Mouse (Mus musculus) frontal cortex, adult (tissue): ENCODE measurements around the gene Sema3b.
A peak's percentile ranks its signal among the peaks of the same experiment; 100 is the strongest.

Source experiments
- ATAC-seq: cut with Nextera tagmentation; 2 replicates; pipeline ENCODE4 v1.9.2; 2017; ENCODE audit warnings: mild to moderate bottlenecking, moderate library complexity, mixed read lengths; ENCODE audit not compliant: low TSS enrichment

Gene Sema3b

DNA sequence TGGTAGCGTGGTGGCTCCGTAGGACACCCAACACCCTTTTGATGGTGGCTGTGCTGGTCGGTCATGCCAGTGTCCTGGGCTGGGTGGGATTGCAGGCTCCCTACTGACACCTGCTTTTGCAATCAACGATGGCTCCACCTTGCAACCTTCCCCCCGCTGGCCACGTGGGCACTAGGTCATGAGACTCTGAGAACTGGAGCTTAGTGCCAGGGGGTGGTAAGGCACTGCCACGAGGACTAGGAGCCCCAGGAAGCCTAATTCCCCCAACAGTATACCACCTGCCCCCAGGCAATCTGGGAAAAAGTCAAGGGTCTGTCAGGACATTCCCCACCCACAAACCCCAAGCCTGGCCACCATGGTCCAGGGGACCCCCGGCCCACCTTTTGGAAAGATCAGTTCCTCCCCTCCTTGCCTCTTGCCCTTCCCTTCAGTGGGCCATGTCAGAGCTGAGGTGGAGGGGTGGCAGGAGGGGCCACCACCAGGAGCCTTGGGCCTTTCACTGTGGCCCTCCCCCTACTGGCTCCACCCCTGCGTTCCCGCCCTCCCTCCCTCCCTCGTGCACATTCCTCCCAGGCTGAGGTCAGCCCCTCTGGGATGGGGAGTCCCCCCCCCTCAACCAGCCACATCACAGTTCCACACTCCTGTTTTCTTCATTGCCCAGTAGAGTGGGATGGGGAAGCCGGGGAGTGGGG lies at the start of gene Sema3b:
Sema3b (minus strand) TSS at position 489 of the 692 bp plus-strand sequence.
- no peak for ATAC-seq

DNA sequence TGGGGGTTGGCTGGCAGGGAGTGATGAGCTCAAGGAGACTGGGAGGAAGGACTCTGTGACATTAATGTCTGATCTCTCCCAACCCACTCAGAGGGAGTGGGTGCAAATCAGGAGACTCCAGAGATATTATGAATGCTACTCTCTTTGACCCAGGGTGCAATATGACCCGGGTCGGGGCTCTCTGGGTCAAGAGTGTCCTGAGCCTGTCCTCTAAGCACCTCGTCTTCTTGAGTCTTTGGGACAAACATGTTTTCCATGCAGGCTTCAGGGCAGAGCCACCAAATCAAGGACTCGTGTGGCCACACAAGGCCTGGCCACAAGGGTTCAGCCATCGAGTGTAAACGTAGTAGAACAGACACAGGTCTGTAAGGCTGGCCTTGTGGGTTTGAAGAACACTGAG lies 49.1 kb upstream of the Sema3b start:
- no peak for ATAC-seq

DNA sequence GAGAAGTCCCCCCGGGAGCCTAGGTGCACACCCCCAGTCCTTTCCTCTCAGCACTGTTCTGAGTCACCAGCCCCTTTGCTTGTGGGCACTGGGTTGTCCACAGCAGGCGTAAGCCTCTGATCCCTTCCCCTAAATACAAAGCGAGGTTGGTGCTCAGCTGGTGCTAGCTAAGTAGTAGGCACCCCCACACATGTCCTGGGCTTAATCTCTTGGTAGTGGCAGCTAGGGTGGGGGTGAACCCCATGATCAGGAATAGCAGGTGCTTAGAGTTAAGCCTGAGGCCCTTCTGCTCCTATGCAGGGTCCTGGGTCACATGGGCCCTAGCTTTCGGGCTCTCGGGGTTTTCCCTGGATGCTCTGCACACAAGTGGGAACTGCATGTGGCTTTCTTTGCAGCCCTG lies 48.1 kb upstream of the Sema3b start:
- ATAC-seq: no peak

DNA sequence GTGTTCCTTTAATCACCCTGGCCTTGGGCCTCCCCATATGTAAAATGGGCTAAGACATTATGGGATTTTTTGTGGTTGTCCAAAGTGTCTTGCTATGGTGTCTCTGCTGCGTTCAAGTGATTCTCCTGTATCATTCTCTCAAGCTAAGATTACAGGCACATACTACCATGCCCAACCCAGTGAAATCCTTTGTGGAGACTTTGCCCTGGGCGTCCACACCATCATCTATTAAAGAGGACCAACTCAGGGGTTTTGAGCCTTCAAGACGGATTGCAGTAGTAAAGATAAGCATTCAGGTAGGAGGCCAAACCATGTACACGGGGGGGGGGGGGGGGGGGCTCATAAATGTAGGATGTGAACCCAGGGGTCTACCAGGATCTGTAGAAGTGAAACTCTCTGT lies 45.6 kb upstream of the Sema3b start:
- ATAC-seq: no peak

DNA sequence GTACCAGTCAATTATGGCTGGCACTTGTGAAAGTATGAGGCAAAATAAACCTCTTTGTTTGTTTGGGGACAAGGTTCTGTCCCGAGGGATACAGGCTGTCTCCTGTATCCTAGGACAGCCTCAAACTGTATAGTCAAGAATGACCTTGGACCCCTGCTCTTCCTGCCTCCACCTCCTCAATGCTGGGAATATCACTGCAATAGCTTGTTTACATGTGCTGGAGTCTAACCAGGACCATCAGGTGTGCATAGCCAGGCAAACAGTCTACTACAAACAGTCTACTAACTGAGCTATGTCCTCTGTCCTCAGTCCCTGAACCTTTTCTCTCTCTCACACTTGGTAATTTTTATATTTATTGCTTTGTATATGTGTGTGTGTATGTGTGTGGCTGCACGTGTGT lies 44.4 kb upstream of the Sema3b start:
- no peak for ATAC-seq

DNA sequence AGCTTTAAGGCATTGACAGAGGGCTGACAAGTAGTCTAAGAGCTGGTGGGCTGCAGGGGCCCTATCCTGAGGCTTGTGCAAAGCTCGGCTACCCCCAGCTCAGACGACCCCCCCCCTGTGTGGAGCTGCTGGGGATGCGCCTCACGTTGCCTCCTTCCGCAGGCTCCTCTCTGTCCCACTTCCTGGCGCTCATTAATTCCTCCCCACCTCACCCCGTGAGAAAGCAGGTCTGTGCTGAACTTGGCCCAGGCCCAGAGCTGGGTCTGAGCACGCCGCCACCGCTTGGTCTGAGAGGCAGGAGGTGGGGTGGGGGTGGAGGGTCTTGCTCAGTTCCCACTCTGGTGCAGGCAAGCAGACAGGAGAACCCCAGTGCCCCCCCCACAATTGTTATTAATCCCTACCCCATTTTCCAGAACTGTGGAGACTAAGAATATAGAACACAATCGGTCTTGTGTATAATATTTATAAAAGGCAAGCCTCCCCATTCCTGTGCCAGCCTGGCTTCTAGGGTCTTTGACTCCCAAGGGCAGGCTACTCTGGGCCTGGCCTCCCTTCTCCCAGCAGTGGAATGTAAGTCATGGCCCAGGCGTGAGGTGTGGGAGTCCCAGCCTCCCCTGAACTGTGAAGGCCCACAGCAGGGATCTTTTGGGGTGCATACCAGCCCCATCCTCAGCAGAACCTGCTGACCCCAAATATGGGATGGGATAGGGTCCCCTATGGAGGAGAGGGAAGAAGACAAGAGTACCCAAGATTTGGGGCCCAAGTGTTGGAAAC lies 41.9 kb upstream of the Sema3b start:
- ATAC-seq: peak; percentile 20; the same call in 1 of the 2 replicates

DNA sequence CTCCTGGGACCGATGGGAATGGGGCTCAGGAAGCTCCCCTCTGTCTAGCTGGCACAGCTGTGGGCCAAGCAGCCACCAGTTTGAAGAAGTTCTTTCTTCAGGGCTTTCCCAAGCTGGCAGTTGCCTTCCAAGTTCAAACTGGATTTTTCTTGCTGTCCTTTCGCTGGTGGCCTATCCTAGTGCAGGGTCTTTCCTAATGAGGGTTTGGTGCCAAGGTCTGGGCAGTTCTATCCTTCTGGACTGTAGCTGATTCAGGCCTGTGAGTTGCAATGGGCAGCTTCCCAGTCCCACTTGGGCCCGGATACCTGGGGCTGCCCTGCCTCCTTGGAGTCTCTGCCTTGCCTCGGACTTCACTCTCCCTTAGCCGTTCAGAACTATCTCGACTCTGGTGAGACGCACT lies 41.2 kb upstream of the Sema3b start:
- ATAC-seq: 0 out of 2 replicates have a peak, but pooled peaks have one; percentile 51

DNA sequence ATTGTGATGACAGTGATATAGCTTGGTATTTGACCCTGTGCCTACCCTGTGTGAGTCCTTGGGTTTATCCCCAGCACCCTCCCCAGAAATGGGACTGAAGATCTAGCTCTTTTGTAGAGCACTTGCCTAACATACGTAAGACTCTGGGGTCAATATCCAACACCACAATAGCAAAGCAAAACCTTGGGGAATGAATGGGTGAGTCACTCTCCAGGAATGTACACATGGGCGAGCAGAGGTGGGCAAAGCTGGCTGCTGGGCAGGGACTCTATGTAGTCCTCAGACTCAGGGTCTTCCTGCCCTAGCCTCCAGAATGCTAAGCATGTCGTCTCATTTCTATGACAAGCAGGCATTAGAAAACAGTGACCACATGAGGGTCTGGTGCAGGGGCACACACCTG lies 39.7 kb upstream of the Sema3b start:
- no peak for ATAC-seq

DNA sequence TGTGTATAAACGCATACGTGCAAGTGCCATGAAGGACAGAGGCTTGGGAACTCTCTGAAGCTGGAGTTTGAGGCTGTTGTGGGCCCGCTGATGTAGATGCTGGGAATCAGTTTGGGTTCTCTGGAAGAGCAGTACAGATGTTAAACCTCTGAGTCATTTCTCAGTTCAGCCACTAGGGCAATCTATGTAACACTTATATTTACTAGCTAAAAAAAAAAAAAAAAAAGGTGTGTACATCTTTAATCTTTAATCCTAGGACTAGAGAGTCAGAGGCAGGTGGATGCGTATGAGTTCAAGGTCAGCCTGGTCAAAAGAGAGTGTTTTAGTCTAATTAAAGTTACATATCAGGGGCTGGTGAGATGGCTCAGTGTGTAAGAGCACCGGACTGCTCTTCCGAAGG lies 37.9 kb upstream of the Sema3b start:
- ATAC-seq: no peak

DNA sequence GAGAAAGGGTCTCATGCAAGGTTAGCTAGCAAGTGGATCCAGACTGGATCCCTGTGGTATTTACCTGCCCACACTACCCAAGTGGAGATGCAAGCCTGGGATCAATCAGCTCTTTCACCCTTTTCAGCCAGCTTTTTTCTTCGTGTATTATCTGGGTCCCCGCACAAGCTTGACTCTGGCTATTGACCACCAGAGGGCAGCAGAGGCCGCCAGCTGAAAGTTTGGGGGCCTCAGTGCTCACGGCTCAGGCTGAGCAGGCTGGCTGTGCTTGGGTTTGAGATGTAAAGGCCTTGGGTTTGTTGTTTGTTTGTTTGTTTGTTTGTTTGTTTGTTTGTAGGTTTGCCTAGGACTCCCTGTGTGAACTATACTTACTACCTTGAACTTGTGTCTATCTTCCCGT lies 36.5 kb upstream of the Sema3b start:
- ATAC-seq: peak; percentile 74

DNA sequence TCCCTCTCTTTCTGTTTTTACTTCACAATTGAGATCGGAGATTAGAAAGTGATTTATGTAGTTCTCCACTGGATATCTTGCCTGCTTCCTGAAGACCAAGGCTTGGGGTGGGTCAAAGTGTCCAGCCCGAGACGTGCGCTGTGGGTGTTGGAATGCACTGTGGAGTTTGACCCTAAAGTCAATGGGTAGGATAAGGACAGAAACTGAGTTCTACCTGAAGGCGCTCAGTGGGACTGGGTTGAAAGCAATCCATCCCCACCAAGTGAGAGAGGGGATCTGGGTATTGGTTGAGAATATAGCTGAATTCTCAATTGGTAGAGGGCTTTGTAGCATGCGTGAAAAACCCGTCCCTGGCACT lies 36.1 kb upstream of the Sema3b start:
- no peak for ATAC-seq

DNA sequence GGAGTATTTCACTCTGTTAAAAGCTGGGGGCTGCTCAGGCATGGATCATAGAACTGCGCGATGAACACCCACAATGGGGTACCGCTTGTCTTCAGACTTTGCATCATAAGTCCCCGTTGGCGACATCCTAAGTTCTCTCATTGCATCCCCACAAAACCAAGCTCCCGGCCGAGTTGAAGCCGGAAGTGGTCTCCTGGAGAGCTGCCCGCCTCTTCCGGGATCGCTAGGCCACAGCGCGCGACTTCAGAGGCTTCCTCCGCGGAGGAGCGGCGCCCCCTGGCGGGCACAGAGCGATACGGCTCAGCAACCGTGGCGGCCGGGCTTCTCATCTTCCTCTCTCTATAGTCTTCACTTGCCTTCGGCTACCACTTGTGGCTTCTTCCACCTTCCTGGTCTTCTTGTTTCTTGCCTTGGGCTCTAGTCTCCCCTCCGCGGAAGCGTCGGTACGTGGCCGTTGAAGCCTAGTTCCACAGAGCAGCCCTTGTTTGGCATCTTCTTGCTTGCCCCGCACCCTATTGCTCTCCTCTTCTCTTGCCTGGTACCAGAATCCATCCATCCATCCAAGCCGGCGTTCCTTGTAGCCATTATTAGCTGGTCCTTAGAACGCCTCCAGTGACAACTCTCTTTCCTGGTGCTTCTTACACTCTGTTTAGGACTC lies 35.6 kb upstream of the Sema3b start:
- ATAC-seq: peak; percentile 87

DNA sequence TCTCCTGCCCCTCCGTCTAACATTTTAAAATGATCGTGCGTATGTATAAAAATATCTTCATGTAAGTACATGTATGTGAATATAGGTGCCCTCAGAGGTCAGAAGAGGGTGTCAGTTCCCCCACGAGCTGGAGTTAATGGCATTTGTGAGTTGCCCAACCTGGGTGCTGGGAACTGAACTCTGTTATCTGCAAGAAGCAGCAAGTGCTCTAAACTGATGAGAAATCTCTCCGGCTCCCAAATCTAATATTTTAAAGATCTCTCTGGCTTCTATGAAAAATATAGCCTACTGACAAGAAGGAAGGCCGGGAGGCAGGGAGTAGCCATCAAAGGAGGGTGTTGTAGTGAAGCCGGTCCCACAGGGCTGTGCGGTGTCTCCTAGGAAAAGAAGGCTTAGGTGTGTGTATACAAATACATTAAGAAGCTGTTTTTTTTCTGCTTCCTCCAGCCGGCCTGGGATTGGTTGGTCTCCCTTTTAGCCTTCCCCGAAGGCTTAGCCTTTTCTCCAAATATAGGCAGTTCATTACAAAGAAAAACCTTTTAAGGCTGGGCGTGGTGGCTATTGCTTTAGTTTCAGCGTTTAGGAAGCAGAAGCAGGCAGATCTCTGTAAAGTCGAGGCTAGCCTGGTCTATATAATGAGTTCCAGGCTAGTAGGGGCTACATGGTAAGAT lies 34.6 kb upstream of the Sema3b start:
- no peak for ATAC-seq

DNA sequence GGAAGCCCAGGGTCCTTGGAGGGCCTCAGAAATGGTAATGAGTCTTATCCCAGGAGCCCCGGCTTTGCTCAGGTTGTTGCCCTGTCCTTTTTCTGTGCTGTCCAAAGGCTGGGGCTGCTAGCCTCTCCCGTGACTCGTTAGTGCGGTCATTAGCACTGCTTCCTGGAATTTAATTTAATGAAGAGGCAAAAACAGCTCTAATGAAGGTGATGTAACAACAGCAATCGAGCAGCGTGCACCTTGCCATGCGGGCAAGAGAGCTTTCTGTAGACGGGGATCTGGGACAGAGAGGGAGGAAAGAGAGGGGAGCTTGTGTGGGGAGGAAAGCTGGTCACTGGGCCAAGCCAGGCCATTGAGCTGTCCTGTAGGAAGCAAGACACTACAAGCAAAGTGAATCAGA lies 32.6 kb upstream of the Sema3b start:
- no peak for ATAC-seq

DNA sequence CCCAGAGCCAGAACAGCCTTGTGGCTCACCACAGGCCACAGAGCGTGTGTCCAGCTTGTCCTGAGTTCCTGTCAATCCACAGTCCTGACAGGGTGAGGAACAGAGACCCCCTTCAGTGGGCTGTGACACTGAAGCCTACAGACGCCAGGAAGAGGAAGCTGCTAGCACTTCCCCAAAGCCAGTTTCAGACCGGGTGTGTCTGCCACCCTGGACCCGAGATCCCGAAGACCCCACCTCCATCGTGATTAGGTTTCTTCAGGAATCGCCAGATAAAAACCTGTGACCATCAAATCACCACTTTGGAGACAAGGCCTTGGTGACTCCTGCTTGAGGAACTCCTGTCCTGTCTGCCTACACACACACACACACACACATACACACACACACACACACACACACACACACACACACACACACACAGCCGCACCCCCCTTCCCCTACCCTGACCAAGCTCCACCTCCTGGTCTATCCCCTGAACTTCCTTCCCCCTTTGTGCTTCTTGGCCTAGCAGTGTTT lies 31.3 kb upstream of the Sema3b start:
- ATAC-seq: no peak

DNA sequence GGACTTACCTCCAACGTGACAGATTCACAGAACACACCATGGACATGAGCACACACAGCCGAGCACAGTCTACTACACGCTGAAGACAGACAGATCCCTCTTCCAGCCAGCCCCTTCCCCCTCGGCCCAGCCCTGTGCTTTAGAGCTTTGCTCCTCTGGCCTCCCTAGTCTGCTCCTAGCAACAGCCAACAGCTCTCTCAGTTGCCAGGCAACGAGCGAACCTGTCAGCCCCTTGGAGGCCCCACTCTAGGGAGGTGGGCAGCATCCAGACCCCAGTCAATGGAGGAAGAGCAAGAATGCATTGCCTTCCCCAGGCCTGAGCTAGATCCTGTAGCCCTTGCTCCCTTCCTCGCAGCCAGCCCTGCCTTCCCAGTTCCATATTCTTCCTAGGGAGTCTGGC lies 28.0 kb upstream of the Sema3b start:
- no peak for ATAC-seq

DNA sequence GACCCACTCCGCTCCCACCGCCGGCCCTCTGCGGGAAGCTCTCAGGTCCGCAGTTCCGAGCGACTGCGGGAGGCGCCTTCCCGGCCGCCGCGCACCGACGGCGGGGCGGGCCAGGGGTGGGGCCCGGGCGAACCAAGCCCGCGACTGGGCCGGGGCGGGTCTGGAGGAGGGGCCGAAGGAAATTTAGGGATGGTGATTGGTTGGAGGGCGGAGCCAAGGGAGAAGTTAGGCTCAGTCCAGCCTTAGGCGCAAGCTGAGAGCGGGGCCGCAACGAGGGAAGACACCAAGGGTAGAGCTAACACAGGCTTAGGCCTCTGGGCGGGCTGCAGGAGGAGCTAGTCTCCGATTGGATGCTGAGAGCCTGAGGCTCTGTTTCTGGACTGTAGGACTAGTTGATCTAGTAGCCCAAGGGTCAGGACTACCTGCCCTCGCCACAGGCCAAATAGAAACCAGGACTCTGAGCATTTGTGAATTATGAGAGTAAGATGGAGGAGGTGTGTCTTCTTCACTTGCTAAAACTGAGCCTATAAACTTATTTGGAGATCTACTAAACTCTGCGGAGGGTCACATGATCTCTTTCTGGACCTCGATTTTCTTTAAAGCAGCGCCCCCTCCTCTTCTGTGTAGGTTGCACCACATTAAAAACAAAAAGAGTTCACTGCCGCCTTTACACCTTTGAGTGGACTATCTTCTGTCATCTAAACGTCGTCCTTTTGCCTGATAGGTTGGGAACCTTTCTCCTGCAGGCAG lies 26.4 kb upstream of the Sema3b start, which contains the start of gene Gnai2:
Gnai2 (minus strand) TSS at position 89 of the 750 bp plus-strand sequence.
- peak; percentile 86 for ATAC-seq

DNA sequence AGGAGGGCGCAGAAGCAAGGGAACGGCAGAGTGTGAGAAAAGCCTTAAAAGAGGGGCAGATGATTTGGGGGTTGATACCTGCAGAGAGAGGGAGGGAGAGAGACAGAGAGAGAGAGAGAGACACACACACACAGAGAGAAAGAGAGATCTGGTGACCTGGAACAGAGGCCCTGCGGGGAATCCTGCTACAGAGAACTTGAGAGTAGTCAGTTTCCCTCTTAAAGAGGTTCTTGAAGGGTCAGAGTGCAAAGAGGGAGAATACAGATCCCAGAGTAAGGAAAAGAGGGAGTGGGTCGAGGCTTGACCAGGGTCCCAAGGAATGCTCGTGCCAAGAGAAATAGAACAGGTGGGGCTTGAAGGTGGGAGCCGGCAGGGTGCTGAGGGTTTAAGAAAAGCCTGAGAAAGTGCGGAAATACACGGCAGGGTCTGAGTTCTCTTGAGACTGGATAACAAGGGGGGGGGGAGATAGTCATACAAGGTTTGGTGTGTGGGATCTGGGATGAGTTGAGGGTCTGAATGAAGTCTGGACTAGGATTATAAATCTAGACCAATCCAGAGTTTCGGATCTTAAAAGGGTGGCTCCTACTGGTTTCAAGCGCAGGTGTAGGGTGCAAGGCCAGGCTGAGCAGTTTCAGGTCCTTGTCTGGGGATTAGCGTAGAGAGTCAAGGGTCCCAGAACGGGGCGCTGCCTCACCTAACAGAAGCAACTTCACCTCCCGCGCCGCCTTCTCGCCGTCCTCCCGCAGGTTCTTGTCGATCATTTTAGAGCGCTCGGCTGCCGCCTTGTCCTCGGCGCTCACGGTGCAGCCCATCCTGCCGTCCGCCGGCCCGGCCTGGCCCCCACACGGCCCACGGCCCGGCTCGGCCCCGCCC lies 25.6 kb upstream of the Sema3b start:
- ATAC-seq: no peak

DNA sequence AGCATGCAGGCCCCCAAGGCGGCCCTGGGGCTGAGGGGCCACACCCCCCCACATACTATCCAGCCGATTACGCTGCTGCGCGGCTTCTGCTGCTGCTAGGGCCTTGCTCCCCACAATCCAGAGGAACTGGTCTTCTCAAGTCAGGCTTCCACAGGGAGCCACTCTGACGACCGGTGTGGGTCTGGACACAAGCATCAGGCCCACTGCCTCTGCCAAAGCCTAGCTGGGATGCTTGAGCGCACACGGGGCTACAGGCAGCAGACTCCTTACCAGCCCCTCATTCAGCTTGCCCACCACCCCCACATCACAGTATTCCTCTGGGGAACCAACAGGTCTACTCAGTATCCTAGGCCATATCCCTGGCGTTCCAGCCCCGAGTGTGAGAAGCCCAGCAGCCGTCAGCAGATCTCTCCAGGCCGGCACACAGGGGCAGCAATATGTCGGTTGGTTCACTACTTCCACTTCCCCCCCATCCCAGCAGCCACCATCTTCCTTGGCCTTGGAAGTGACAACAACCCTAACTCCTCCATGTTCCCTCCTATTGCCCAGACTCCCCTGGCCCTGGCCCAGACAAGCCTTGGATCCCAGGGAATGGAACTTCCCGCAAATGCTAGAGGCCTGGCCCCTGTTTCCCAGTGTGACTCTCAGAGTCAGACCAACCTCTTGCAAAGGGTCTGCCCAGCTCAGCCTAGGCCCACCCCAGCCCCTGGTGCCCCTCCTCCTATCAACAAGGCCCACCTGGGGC lies 24.8 kb upstream of the Sema3b start:
- ATAC-seq: peak; percentile 5; the same call in 1 of the 2 replicates
